Mouse (Mus musculus) forebrain, embryonic 14.5 days (tissue): ENCODE measurements around the gene Atp5l. TPM values are rescaled to one million over a fixed set of nuclear protein-coding genes. Genes with fewer than 3 reads are reported as not detected.

ENCODE experiments used
- ATAC-seq: fragments of 200-750 bp; cut with Nextera tagmentation; 2 replicates; pipeline ENCODE4 v1.8.0; 2017; ENCODE audit warnings: mild to moderate bottlenecking, moderate library complexity
- DNase-seq: peaks from one replicate; pipeline ENCODE4 v3.0.0-alpha.2; 2015; ENCODE audit warnings: low spot score
- H3K27ac ChIP-seq: fragments of 300-500 bp; sonication (generic); 2 replicates; pipeline ENCODE4 v1.5.1; 2014; ENCODE audit warnings: low read depth, mild to moderate bottlenecking, control low read depth, low read length, moderate library complexity
- H3K27me3 ChIP-seq: fragments of 300-500 bp; sonication (generic); replicated peaks from 2 replicates; pipeline ENCODE4 v1.6.1; 2014; ENCODE audit warnings: low read length, control low read depth, mixed read lengths; ENCODE audit not compliant: control insufficient read depth, insufficient read depth
- H3K36me3 ChIP-seq: fragments of 300-500 bp; sonication (generic); 2 replicates; pipeline ENCODE4 v1.6.1; 2014; ENCODE audit warnings: low read length, control low read depth; ENCODE audit not compliant: control insufficient read depth, insufficient read depth
- H3K4me1 ChIP-seq: fragments of 300-500 bp; sonication (generic); 2 replicates; pipeline ENCODE4 v1.6.1; 2014; ENCODE audit warnings: antibody characterized with exemption, low read length, control low read depth; ENCODE audit not compliant: control insufficient read depth, insufficient read depth
- H3K4me2 ChIP-seq: fragments of 300-500 bp; sonication (generic); 2 replicates; pipeline ENCODE4 v1.6.1; 2014; ENCODE audit warnings: mild to moderate bottlenecking, control low read depth, low read length
- H3K4me3 ChIP-seq: fragments of 300-500 bp; sonication (generic); 2 replicates; pipeline ENCODE4 v1.5.1; 2014; ENCODE audit warnings: low read depth, low read length, control low read depth
- H3K9ac ChIP-seq: fragments of 300-500 bp; sonication (generic); 2 replicates; pipeline ENCODE4 v1.6.1; 2014; ENCODE audit warnings: mild to moderate bottlenecking, low read length, control low read depth, moderate library complexity
- H3K9me3 ChIP-seq: fragments of 300-500 bp; sonication (generic); replicated peaks from 2 replicates; pipeline ENCODE4 v1.6.1; 2016; ENCODE audit warnings: low read length, control low read depth, mixed read lengths; ENCODE audit not compliant: control insufficient read depth
- WGBS: fragments of 180-500 bp; shearing (Covaris S2); extraction: QIAGEN DNeasy Blood & Tissue Kit; methylation state at CpG from one replicate; pipeline ENCODE4 v1.1.7; 2014; 5-methylcytosine and 5-hydroxymethylcytosine counted together
- polyA plus RNA-seq: library from polyadenylated mRNA; unstranded; fragments of >200 nt; fragmentation: Nextera tagmentation; extraction: Ambion mirVana; gene quantifications from 2 replicates; pipeline ENCODE4 v1.2.1, GENCODE M21; 2014

Atp5l gene
- polyA plus RNA-seq, 1 experiment from 2014 or later: 882 TPM

DNA sequence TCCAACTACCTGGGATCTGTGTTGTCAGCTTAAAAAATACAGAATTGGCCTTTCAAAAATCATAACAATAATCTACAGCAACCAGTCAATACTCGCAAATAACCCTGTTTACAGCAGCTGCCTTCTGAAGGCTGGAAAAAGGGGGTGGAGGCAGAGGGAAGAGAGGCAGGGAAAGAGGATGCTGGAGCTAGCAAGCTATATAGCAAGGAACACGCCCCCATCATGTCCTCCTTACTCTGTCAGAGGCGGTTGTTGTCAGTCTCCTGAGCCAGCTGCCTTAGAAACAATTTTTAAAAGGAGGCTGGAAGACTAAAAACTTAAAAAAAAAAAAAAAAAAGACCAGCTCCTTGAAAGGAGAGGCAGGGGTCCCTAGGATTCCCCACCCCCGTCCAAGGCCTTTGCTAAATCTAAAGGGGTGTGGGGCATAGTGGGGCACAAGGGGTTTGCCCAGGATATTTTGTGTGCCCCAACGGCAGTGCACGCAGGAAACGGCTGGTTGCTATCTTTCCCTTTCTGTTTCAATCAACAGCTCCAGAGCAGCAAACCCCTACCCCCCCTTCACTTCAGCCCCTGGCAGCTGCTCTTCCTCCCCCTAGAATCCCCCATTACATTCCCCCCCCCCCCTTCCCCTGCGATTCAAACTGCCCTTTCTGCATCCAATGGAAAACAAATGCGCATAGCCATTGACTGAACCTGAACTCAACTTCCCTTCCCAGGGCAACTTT is 41.6 kb downstream of the Atp5l start:
- no peaks in the 10 kb centered on the region for H3K9me3 ChIP-seq
- 0 out of 2 replicates have a peak, but pooled peaks cover 3% of the 10 kb centered on the region for H3K36me3 ChIP-seq
- DNase-seq (peak; percentile 53), ATAC-seq (no peak)
- peak overlapping the region; percentile 99 for H3K9ac ChIP-seq
- peaks cover 38% of the 10 kb centered on the region for H3K4me1 ChIP-seq
- 18% methylated on average over 9 of the region's 9 CpGs for WGBS
- no peaks in the 10 kb centered on the region for H3K27me3 ChIP-seq
- peak overlapping the region; percentile 98 for H3K4me3 ChIP-seq
- H3K4me2 ChIP-seq: peak overlapping the region; percentile 87
- peak overlapping the region; percentile 99 for H3K27ac ChIP-seq

DNA sequence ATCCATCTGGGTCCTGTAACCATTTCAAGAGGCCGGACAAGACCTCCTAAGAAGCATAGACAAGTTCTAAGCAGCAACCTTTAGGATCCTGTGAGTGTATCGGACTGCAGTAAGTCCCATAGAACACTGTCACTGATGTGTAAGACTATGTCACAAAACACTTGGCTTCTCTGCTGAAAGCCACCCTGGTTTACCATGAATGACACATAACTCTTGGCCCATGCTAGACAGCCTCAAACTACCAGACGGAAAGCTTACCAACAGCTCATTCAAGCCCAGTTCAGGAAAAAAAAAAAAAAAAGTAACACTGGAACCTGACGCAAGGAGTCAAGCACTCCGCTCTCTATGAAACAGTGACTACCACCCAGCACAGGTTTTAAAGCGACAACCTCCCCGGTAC is 42.9 kb downstream of the Atp5l start:
- 0 out of 2 replicates have a peak, but pooled peaks cover 3% of the 10 kb centered on the region for H3K36me3 ChIP-seq
- H3K4me3 ChIP-seq: no peak overlapping the region
- H3K4me2 ChIP-seq: peak overlapping the region; percentile 87
- DNase-seq (no peak), ATAC-seq (no peak)
- no peaks in the 10 kb centered on the region for H3K27me3 ChIP-seq
- H3K9ac ChIP-seq: no peak overlapping the region
- H3K4me1 ChIP-seq: peaks cover 36% of the 10 kb centered on the region
- 87% methylated on average over 7 of the region's 7 CpGs for WGBS
- H3K27ac ChIP-seq: no peak overlapping the region
- H3K9me3 ChIP-seq: no peaks in the 10 kb centered on the region

- no peak overlapping the region for H3K27ac ChIP-seq
- no peaks in the 10 kb centered on the region for H3K27me3 ChIP-seq
- peak overlapping the region; percentile 18; the same call in 1 of the 2 replicates for H3K4me2 ChIP-seq
- no peaks in the 10 kb centered on the region for H3K9me3 ChIP-seq
- DNase-seq (peak; percentile 62), ATAC-seq (no peak)
- WGBS: 10% methylated on average over 7 of the region's 7 CpGs
- peaks cover 36% of the 10 kb centered on the region for H3K4me1 ChIP-seq
- no peak overlapping the region for H3K9ac ChIP-seq
- H3K36me3 ChIP-seq: 0 out of 2 replicates have a peak, but pooled peaks cover 9% of the 10 kb centered on the region
- H3K4me3 ChIP-seq: no peak overlapping the region
Observed at GRCm38 (mm10) chr9:44875476-44875875, 45.1 kb downstream of the Atp5l start.

- Histone ChIP-seq H3K4me2 (no peak overlapping the region), H3K27ac (no peak overlapping the region), H3K36me3 (0 out of 2 replicates have a peak, but pooled peaks cover 9% of the 10 kb centered on the region), H3K27me3 (no peaks in the 10 kb centered on the region), H3K9me3 (no peaks in the 10 kb centered on the region), H3K4me1 (peaks cover 36% of the 10 kb centered on the region), H3K4me3 (no peak overlapping the region), H3K9ac (no peak overlapping the region)
- DNase-seq: no peak
- ATAC-seq: no peak
Observed at GRCm38 (mm10) chr9:44874198-44874597, 46.3 kb downstream of the Atp5l start.

GRCm38 (mm10) chr9:44873665-44874064 is 46.9 kb downstream of the Atp5l start:
- H3K9me3 ChIP-seq: no peaks in the 10 kb centered on the region
- no peak overlapping the region for H3K4me3 ChIP-seq
- H3K27ac ChIP-seq: no peak overlapping the region
- no peak overlapping the region for H3K9ac ChIP-seq
- H3K4me1 ChIP-seq: peaks cover 35% of the 10 kb centered on the region
- no peak for ATAC-seq
- H3K4me2 ChIP-seq: no peak overlapping the region
- H3K27me3 ChIP-seq: no peaks in the 10 kb centered on the region
- no peak for DNase-seq
- 64% methylated on average over 5 of the region's 5 CpGs for WGBS
- 0 out of 2 replicates have a peak, but pooled peaks cover 9% of the 10 kb centered on the region for H3K36me3 ChIP-seq

DNA sequence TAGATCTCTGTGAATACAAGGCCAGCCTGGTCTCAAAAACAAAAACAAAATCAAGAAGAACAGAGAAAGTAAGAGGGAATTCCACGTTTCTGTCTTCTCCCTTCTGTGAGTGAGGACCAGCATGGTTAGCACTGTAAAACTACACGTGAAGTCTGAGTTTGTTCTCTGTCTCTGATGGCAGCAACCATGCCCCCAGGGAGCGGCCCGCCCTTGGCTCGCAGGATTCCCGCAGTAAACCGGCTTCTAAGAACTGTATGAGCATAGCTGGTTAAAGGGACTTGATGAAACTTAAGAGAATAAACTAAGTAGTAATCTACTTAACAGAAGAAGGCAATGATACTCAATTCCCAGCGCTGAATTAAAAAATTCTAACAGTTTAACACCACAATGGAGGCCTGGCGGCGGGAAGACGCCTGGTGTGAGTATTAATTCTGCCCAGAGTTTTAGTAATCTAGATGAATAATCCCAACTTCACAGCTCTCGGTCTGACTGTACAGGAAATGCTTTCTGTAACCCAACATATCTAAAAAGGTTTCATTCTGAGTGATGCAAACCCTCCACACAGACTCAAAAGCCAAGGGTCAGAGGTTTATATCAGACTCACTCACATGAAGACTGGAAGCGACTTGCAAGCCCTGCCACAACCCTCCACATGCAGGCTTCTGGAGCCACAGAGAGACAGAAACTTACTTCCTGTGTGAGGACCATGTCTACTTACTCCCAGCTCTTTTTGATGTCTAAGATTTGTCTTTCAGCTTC is 52.0 kb downstream of the Atp5l start:
- H3K27me3 ChIP-seq: no peaks in the 10 kb centered on the region
- H3K4me3 ChIP-seq: no peak overlapping the region
- no peaks in the 10 kb centered on the region for H3K9me3 ChIP-seq
- H3K4me2 ChIP-seq: no peak overlapping the region
- H3K36me3 ChIP-seq: peaks cover 24% of the 10 kb centered on the region; the same call in 1 of the 2 replicates
- ATAC-seq (no peak), DNase-seq (no peak)
- 84% methylated on average over 13 of the region's 13 CpGs for WGBS
- peaks cover 14% of the 10 kb centered on the region for H3K4me1 ChIP-seq
- no peak overlapping the region for H3K9ac ChIP-seq
- H3K27ac ChIP-seq: no peak overlapping the region

GRCm38 (mm10) chr9:44867664-44868063 is 52.9 kb downstream of the Atp5l start:
- Histone ChIP-seq H3K9ac (no peak overlapping the region), H3K27me3 (no peaks in the 10 kb centered on the region), H3K4me2 (no peak overlapping the region), H3K27ac (no peak overlapping the region), H3K4me1 (peaks cover 14% of the 10 kb centered on the region), H3K4me3 (no peak overlapping the region), H3K9me3 (no peaks in the 10 kb centered on the region), H3K36me3 (peaks cover 28% of the 10 kb centered on the region; the same call in 1 of the 2 replicates)
- no peak for DNase-seq
- no peak for ATAC-seq
- WGBS: 86% methylated on average over 3 of the region's 3 CpGs

- Histone ChIP-seq H3K9ac (no peak overlapping the region; the same call in 1 of the 2 replicates), H3K27me3 (no peaks in the 10 kb centered on the region), H3K4me2 (no peak overlapping the region), H3K27ac (no peak overlapping the region), H3K4me3 (no peak overlapping the region), H3K4me1 (peaks cover 14% of the 10 kb centered on the region), H3K9me3 (no peaks in the 10 kb centered on the region), H3K36me3 (peaks cover 36% of the 10 kb centered on the region; the same call in 1 of the 2 replicates)
- DNase-seq: peak; percentile 52
- WGBS: 28% methylated on average over 9 of the region's 9 CpGs
- no peak for ATAC-seq
Observed at GRCm38 (mm10) chr9:44866501-44867240, 53.9 kb downstream of the Atp5l start.
